Mouse (Mus musculus) hindbrain, embryonic 10.5 days (tissue): ENCODE results near the gene Myl12a. TPM values are rescaled to one million over a fixed set of nuclear protein-coding genes. Genes with fewer than 3 reads are reported as not detected.
"Not testable (repeated sequence)": the region's sequence is repeated elsewhere in the genome, so short reads cannot be mapped to it uniquely, and the experiment has no call there.

Experiments used
- DNase-seq: peaks from one replicate; pipeline ENCODE4 v3.0.0-alpha.2; 2017; ENCODE audit warnings: low spot score
- H3K27ac ChIP-seq: fragments of 300-500 bp; sonication (generic); 2 replicates; pipeline ENCODE4 v1.5.1; 2016; ENCODE audit warnings: mild to moderate bottlenecking, moderate library complexity
- H3K27me3 ChIP-seq: fragments of 300-500 bp; sonication (generic); 2 replicates; pipeline ENCODE4 v1.6.1; 2016; ENCODE audit warnings: mild to moderate bottlenecking; ENCODE audit not compliant: poor library complexity, insufficient read depth, severe bottlenecking
- H3K36me3 ChIP-seq: fragments of 300-500 bp; sonication (generic); 2 replicates; pipeline ENCODE4 v1.6.1; 2016; ENCODE audit warnings: mild to moderate bottlenecking, moderate library complexity
- H3K4me1 ChIP-seq: fragments of 300-500 bp; sonication (generic); replicated peaks from 2 replicates; pipeline ENCODE4 v1.6.1; 2016; ENCODE audit warnings: mild to moderate bottlenecking
- H3K4me3 ChIP-seq: fragments of 300-500 bp; sonication (generic); 2 replicates; pipeline ENCODE4 v1.5.1; 2016; ENCODE audit warnings: mild to moderate bottlenecking, moderate library complexity
- H3K9me3 ChIP-seq: fragments of 300-500 bp; sonication (generic); 2 replicates; pipeline ENCODE4 v1.6.1; 2016; ENCODE audit warnings: mild to moderate bottlenecking, moderate library complexity
- WGBS: fragments of 180-500 bp; shearing (Covaris S2); methylation state at CpG from one replicate; pipeline ENCODE4 v1.1.7; 2016; 5-methylcytosine and 5-hydroxymethylcytosine counted together
- polyA plus RNA-seq: library from polyadenylated mRNA; unstranded; fragments of >200 nt; fragmentation: Nextera tagmentation; extraction: Ambion mirVana; gene quantifications from 2 replicates; pipeline ENCODE4 v1.2.1, GENCODE M21; 2016

Myl12a gene
- polyA plus RNA-seq, 1 experiment from 2014 or later: 441 TPM

GRCm38 (mm10) chr17:70974065-70974464 lies 28.6 kb downstream of the Myl12a start:
- not testable (repeated sequence) for DNase-seq, H3K27me3 ChIP-seq, H3K4me3 ChIP-seq, H3K27ac ChIP-seq, H3K9me3 ChIP-seq, H3K4me1 ChIP-seq
- WGBS: 90% methylated on average over 14 of the region's 14 CpGs
- peaks cover 48% of the 10 kb centered on the region for H3K36me3 ChIP-seq

DNA sequence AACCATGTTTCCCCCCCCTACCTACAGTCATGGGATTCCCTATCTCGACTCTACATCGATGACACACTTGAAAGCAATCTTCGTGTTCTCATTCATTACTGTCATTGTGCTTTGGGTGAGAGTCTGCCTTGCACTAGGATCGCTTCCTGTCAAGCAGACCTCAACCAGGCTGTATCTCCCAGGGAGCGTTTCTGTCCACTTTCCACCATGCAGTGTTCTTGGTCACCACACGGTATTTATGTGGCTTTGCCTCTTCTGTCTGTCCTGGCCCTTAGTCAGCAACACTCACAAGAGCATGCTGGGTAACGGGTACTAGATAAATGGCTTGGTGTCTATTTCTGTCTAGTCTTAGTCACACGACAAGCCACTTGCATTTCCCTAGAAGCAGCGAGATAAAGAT lies 29.3 kb downstream of the Myl12a start:
- no peak for DNase-seq
- 91% methylated on average over 9 of the region's 9 CpGs for WGBS
- peaks cover 3% of the 10 kb centered on the region; the same call in 1 of the 2 replicates for H3K27me3 ChIP-seq

DNA sequence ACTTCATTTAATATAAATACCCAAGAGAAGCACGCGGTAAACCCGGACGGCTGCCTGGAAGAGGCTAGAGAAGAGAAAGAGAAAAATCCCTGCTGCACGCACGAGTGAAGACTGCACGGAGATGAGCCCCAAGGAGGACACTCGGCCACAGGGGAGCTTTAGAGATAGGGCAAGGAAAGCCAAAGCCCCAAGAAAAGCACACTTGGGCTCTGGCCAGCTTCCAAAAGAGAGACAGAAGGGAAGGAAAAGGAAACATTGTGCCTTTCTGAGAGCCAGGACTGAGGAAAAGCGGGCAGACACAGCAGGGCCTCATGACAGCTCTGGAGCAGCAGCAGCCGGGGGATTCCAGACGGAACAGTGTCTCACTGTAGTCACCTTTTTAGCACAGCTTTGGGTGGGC lies 31.5 kb downstream of the Myl12a start:
- Histone ChIP-seq H3K27ac (no peak overlapping the region), H3K27me3 (peaks cover 3% of the 10 kb centered on the region; the same call in 1 of the 2 replicates), H3K9me3 (no peaks in the 10 kb centered on the region), H3K36me3 (peaks cover 32% of the 10 kb centered on the region), H3K4me1 (peaks cover 20% of the 10 kb centered on the region), H3K4me3 (no peak overlapping the region)
- 74% methylated on average over 11 of the region's 11 CpGs for WGBS
- DNase-seq: no peak

More for the DNA sequence above, 29.3 kb downstream of the Myl12a start:
- Histone ChIP-seq H3K9me3 (no peaks in the 10 kb centered on the region), H3K27ac (no peak overlapping the region), H3K4me3 (no peak overlapping the region), H3K36me3 (peaks cover 43% of the 10 kb centered on the region), H3K4me1 (peaks cover 5% of the 10 kb centered on the region; the same call in 1 of the 2 replicates)

- WGBS: 31% methylated on average over 8 of the region's 8 CpGs
- no peak overlapping the region for H3K4me3 ChIP-seq
- no peaks in the 10 kb centered on the region for H3K9me3 ChIP-seq
- peaks cover 7% of the 10 kb centered on the region for H3K36me3 ChIP-seq
- peak; percentile 8 for DNase-seq
- H3K4me1 ChIP-seq: peaks cover 20% of the 10 kb centered on the region
- H3K27ac ChIP-seq: no peak overlapping the region
- H3K27me3 ChIP-seq: peaks cover 3% of the 10 kb centered on the region; the same call in 1 of the 2 replicates
Observed at GRCm38 (mm10) chr17:70968606-70969191, 34.0 kb downstream of the Myl12a start.

DNA sequence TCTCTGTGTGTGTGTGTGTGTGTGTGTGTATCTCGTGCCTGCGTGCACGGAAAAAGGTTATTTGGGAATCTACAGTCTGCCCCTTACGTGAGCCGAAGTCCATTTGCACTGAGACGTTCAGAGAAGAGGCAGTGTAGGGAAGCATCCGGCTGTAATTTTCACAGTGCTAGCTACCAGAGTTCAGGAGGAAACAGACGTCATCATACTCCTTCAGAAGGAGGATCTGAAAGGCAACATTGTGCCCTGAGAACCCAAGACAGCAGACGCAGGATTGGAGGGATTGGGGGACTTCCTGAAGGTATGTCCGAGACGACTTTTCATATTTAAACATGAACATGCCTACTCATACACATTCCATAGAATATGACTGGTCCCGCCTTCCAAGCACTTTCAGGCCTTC lies 35.0 kb downstream of the Myl12a start:
- peak; percentile 9 for DNase-seq
- Histone ChIP-seq H3K27ac (no peak overlapping the region), H3K36me3 (no peaks in the 10 kb centered on the region), H3K27me3 (peaks cover 3% of the 10 kb centered on the region; the same call in 1 of the 2 replicates), H3K4me3 (no peak overlapping the region), H3K4me1 (peaks cover 20% of the 10 kb centered on the region), H3K9me3 (no peaks in the 10 kb centered on the region)
- WGBS: 56% methylated on average over 12 of the region's 12 CpGs

GRCm38 (mm10) chr17:70967191-70967590 lies 35.5 kb downstream of the Myl12a start:
- Histone ChIP-seq H3K36me3 (no peaks in the 10 kb centered on the region), H3K27ac (0 out of 2 replicates have a peak overlapping the region, but pooled peaks have one; percentile 23), H3K4me1 (peaks cover 20% of the 10 kb centered on the region), H3K4me3 (no peak overlapping the region), H3K9me3 (no peaks in the 10 kb centered on the region), H3K27me3 (peaks cover 3% of the 10 kb centered on the region; the same call in 1 of the 2 replicates)
- WGBS: 26% methylated on average over 9 of the region's 9 CpGs
- peak; percentile 44 for DNase-seq

GRCm38 (mm10) chr17:70966126-70966525 lies 36.6 kb downstream of the Myl12a start:
- 97% methylated on average over 7 of the region's 7 CpGs for WGBS
- no peaks in the 10 kb centered on the region for H3K9me3 ChIP-seq
- H3K4me1 ChIP-seq: peaks cover 20% of the 10 kb centered on the region
- no peak for DNase-seq
- no peaks in the 10 kb centered on the region for H3K36me3 ChIP-seq
- peaks cover 3% of the 10 kb centered on the region; the same call in 1 of the 2 replicates for H3K27me3 ChIP-seq
- no peak overlapping the region for H3K4me3 ChIP-seq
- no peak overlapping the region for H3K27ac ChIP-seq

- Histone ChIP-seq H3K27ac (no peak overlapping the region), H3K9me3 (no peaks in the 10 kb centered on the region), H3K36me3 (no peaks in the 10 kb centered on the region), H3K27me3 (peaks cover 3% of the 10 kb centered on the region; the same call in 1 of the 2 replicates), H3K4me1 (peaks cover 20% of the 10 kb centered on the region), H3K4me3 (no peak overlapping the region)
- no peak for DNase-seq
- 86% methylated on average over 2 of the region's 2 CpGs for whole genome bisulfite sequencing
Observed at GRCm38 (mm10) chr17:70965281-70965680, 37.4 kb downstream of the Myl12a start.

GRCm38 (mm10) chr17:70963546-70963945 lies 39.1 kb downstream of the Myl12a start:
- DNase-seq: peak; percentile 58
- H3K36me3 ChIP-seq, H3K27ac ChIP-seq, H3K9me3 ChIP-seq, H3K27me3 ChIP-seq, H3K4me3 ChIP-seq: not testable (repeated sequence)
- WGBS: 76% methylated on average over 13 of the region's 13 CpGs
- H3K4me1 ChIP-seq: peaks cover 16% of the 10 kb centered on the region

DNA sequence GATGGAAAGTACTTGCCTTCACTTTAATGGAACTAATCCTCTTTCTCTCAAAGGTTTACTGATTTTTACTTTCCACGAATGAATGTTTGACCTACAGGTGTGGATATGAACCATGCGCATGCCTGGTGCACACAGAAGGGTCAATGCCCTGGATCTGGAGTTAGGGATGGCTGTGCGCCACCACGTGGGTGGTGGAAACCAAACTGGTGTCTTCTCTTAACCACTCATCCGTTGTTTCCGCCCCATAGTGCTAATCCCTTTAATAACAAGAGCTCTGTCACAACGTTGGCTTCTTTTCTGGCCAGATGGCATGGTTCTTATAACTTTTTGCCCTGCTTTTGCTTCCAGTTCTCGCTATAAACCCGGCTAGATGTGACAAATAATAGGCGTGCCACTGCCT lies 51.4 kb downstream of the Myl12a start:
- Histone ChIP-seq H3K27ac (no peak overlapping the region), H3K4me1 (no peaks in the 10 kb centered on the region), H3K9me3 (no peaks in the 10 kb centered on the region), H3K36me3 (no peaks in the 10 kb centered on the region), H3K4me3 (no peak overlapping the region), H3K27me3 (no peaks in the 10 kb centered on the region)
- 82% methylated on average over 10 of the region's 10 CpGs for WGBS
- DNase-seq: no peak

DNA sequence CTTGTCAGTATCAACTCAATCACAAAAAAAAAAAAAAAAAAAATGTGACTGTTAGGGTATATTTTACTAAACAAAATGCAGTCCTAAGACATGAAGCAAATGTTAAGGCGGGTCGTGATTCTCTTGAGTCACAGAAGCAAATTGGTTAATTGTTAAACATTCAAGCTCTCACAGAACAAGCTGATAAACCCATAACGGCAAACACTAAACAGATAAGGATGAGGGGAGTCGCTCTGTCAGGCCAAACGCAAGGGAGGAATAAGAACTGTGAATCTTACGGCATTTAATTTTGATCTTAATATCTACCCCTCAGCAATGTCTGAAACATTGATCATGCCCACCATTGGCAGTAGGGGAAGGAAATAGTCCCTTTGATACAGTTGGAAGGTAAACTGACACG lies 53.5 kb downstream of the Myl12a start:
- no peaks in the 10 kb centered on the region for H3K4me1 ChIP-seq
- no peaks in the 10 kb centered on the region for H3K9me3 ChIP-seq
- DNase-seq: no peak
- H3K36me3 ChIP-seq: no peaks in the 10 kb centered on the region
- 92% methylated on average over 7 of the region's 7 CpGs for WGBS
- no peak overlapping the region for H3K4me3 ChIP-seq
- H3K27me3 ChIP-seq: no peaks in the 10 kb centered on the region
- no peak overlapping the region for H3K27ac ChIP-seq

- DNase-seq: no peak
- Histone ChIP-seq H3K27ac (no peak overlapping the region), H3K9me3 (no peaks in the 10 kb centered on the region), H3K36me3 (no peaks in the 10 kb centered on the region), H3K4me1 (no peaks in the 10 kb centered on the region), H3K27me3 (no peaks in the 10 kb centered on the region), H3K4me3 (no peak overlapping the region)
- WGBS: 82% methylated on average over 8 of the region's 8 CpGs
Observed at GRCm38 (mm10) chr17:70948721-70949120, 54.0 kb downstream of the Myl12a start.

GRCm38 (mm10) chr17:70943779-70944178 lies 58.9 kb downstream of the Myl12a start:
- no peaks in the 10 kb centered on the region for H3K36me3 ChIP-seq
- H3K27ac ChIP-seq: no peak overlapping the region
- H3K27me3 ChIP-seq: no peaks in the 10 kb centered on the region
- H3K4me3 ChIP-seq: no peak overlapping the region
- WGBS: 95% methylated on average over 4 of the region's 4 CpGs
- DNase-seq: no peak
- no peaks in the 10 kb centered on the region for H3K4me1 ChIP-seq
- no peaks in the 10 kb centered on the region for H3K9me3 ChIP-seq
